Mouse (Mus musculus): ENCODE results near the gene Trub1.

GRCm38 (mm10) chr19:57450849-57451248 is 1.9 kb upstream of the Trub1 start:
- TF ChIP-seq FLI1 (IDR thresholded peaks at IDR 0.05; ENCODE audit: low read length), result no peak
- no peak for TF ChIP-seq GATA1 (IDR thresholded peaks at IDR 0.05; ENCODE audit: borderline replicate concordance, low read length)

All from megakaryocyte, embryonic 14.5 days (primary cell).